Mouse (Mus musculus): ENCODE measurements around the gene Rora. TPM values are rescaled to one million over a fixed set of nuclear protein-coding genes. Genes with fewer than 3 reads are reported as not detected.

The Rora gene
- polyA plus RNA-seq, 1 experiment = 0.06 TPM

DNA sequence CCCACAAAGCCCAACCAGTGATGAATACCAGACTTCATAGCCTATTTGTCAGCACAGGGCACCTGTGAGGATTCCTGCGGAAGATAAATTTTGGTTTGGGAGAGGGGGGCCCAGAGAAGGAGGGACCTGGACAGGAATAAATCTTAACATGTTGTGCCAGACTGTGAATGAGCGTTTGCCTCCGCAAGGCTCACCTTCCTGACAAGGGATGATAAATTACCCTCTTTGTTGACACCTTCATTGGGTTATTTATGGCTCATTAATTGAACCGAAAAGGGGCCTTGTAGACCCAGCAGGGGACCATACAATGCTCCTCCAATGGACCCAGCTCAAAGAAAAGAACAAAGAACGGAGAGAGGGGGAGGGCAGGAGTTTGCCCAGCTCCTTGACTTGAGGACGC lies 294.1 kb downstream of the Rora start:
- H3K4me3 ChIP-seq (ENCODE audit: insufficient read depth, poor library complexity, severe bottlenecking) = no peak overlapping the region
- no peaks in the 10 kb centered on the region for H3K27me3 ChIP-seq (ENCODE audit: control insufficient read depth, insufficient read depth, insufficient read length)
- no peaks in the 10 kb centered on the region for H3K36me3 ChIP-seq (ENCODE audit: control insufficient read depth, insufficient read depth)
- no peak for TF ChIP-seq MYOD1 (IDR thresholded peaks at IDR 0.05; ENCODE audit: control insufficient read depth, insufficient read length, low read depth)
- TF ChIP-seq CEBPB (IDR thresholded peaks at IDR 0.05; ENCODE audit: low read depth) = no peak
- no peak for TF ChIP-seq CTCF (IDR thresholded peaks at IDR 0.05; ENCODE audit: control insufficient read depth, insufficient read depth, insufficient read length)
- TF ChIP-seq MYOG (IDR thresholded peaks at IDR 0.05; ENCODE audit: control insufficient read depth, extremely low read depth, insufficient read length) = no peak
- no peak for TF ChIP-seq FOSL1 (IDR thresholded peaks at IDR 0.05; ENCODE audit: insufficient read depth, low read length, poor library complexity, severe bottlenecking)
- no peak for TF ChIP-seq MAX (IDR thresholded peaks at IDR 0.05)
- TF ChIP-seq USF1 (IDR thresholded peaks at IDR 0.05; ENCODE audit: low read depth) = no peak
- H3K79me3 ChIP-seq (ENCODE audit: low read depth) = no peaks in the 10 kb centered on the region
- H3K79me2 ChIP-seq (ENCODE audit: control insufficient read depth, insufficient read depth) = no peaks in the 10 kb centered on the region
- H3ac ChIP-seq (ENCODE audit: control insufficient read depth, insufficient read length, low read depth) = no peak overlapping the region

DNA sequence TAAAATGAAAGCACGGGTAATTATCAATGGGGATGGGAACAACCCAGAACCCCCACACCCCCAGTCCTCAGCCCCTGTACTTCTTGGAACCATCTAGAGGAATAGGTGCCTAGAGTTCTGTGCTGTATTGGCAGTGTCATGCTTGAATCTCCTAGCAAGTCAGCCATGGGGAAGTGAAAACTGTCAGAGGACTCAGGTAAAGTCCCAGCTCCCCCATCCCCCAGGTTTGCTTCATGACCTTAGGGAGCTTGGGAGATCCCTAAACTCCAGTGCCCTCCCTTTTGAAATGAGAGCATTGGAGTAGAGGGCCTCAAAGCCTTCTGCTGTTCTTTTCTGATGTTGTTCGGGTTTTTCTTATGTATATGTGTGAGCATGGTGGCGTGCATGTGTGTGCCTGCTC lies 294.6 kb downstream of the Rora start:
- Histone ChIP-seq H3K36me3 (ENCODE audit: control insufficient read depth, insufficient read depth) (no peaks in the 10 kb centered on the region), H3K4me3 (ENCODE audit: insufficient read depth, poor library complexity, severe bottlenecking) (no peak overlapping the region), H3K79me2 (ENCODE audit: control insufficient read depth, insufficient read depth) (no peaks in the 10 kb centered on the region), H3K27me3 (ENCODE audit: control insufficient read depth, insufficient read depth, insufficient read length) (no peaks in the 10 kb centered on the region), H3ac (ENCODE audit: control insufficient read depth, insufficient read length, low read depth) (no peak overlapping the region), H3K79me3 (ENCODE audit: low read depth) (no peaks in the 10 kb centered on the region)
- no peak for TF ChIP-seq CEBPB (IDR thresholded peaks at IDR 0.05; ENCODE audit: low read depth)
- TF ChIP-seq FOSL1 (IDR thresholded peaks at IDR 0.05; ENCODE audit: insufficient read depth, low read length, poor library complexity, severe bottlenecking) = no peak
- no peak for TF ChIP-seq MYOD1 (IDR thresholded peaks at IDR 0.05; ENCODE audit: control insufficient read depth, insufficient read length, low read depth)
- no peak for TF ChIP-seq CTCF (IDR thresholded peaks at IDR 0.05; ENCODE audit: control insufficient read depth, insufficient read depth, insufficient read length)
- TF ChIP-seq USF1 (IDR thresholded peaks at IDR 0.05; ENCODE audit: low read depth) = no peak
- TF ChIP-seq MYOG (IDR thresholded peaks at IDR 0.05; ENCODE audit: control insufficient read depth, extremely low read depth, insufficient read length) = no peak

DNA sequence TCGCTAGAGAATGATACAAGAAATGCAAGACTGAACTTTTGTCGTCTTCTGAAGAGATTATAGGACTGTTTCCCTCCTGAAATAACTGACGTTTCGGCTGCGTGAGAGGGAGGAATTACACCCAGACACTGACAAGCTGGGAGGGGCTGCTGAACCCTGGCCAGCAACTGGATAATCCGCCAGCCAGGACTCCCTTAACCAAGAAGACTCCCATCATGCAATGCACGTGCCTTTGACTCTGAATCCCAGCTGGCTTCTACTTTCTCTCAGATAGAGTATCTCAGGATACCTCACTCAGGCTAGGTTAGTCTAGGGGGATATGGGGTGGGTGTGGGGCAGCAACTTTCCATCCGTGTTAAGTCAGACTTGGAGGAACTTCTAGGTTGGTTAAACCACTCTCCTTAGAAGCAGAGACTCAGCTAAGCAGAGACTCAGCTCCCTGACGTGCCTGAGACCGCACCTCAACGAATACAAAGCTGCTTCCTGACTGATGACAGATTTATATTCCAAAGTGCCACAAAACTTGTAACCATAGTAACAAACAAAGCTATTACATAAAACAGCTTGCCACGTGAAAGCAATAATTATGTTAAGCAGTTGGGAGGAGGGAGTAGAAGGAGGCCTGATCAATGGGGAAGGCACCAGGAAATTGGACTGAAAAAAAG lies 302.8 kb downstream of the Rora start:
- Histone ChIP-seq H3K36me3 (ENCODE audit: control insufficient read depth, insufficient read depth) (no peaks in the 10 kb centered on the region), H3K79me3 (ENCODE audit: low read depth) (no peaks in the 10 kb centered on the region)
- TF ChIP-seq MYOG (IDR thresholded peaks at IDR 0.05; ENCODE audit: control insufficient read depth, extremely low read depth, insufficient read length) (no peak), USF1 (IDR thresholded peaks at IDR 0.05; ENCODE audit: low read depth) (no peak), CTCF (IDR thresholded peaks at IDR 0.05; ENCODE audit: control insufficient read depth, insufficient read depth, insufficient read length) (no peak), MAX (IDR thresholded peaks at IDR 0.05) (no peak)

DNA sequence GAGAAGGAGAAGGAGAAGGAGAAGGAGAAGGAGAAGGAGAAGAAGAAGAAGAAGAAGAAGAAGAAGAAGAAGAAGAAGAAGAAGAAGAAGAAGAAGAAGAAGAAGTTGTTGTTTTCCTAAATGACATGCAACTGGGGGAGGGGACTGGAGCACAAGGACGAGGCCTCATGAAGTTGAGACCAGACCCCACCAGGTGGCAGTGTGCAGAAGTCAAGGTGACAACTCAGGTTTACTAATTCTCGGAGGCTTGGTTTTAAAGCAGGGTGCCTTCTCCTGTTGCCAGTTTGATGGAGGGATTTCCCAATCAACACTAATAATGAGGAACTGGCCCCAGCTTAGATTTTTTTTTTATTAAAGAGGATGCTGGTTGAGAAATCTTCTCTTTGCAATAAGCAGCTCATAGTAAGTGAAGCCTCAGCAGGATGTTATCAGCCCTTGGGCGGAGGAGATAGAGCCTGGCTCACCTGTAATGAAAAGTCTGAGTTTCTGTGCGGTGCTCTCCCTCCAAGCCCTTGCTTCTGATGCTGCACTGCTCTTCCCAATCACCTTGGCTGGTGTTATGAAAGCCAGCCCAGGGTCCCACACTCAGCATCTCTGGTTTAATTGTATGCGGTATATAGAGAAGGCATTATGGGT lies 303.5 kb downstream of the Rora start:
- H3ac ChIP-seq (ENCODE audit: control insufficient read depth, insufficient read length, low read depth) = no peak overlapping the region
- no peaks in the 10 kb centered on the region for H3K36me3 ChIP-seq (ENCODE audit: control insufficient read depth, insufficient read depth)
- H3K27me3 ChIP-seq (ENCODE audit: control insufficient read depth, insufficient read depth, insufficient read length) = no peaks in the 10 kb centered on the region
- no peaks in the 10 kb centered on the region for H3K79me3 ChIP-seq (ENCODE audit: low read depth)
- TF ChIP-seq FOSL1 (IDR thresholded peaks at IDR 0.05; ENCODE audit: insufficient read depth, low read length, poor library complexity, severe bottlenecking) = no peak
- no peak for TF ChIP-seq MYOG (IDR thresholded peaks at IDR 0.05; ENCODE audit: control insufficient read depth, extremely low read depth, insufficient read length)
- TF ChIP-seq MYOD1 (IDR thresholded peaks at IDR 0.05; ENCODE audit: control insufficient read depth, insufficient read length, low read depth) = no peak
- no peak for TF ChIP-seq MAX (IDR thresholded peaks at IDR 0.05)
- TF ChIP-seq CTCF (IDR thresholded peaks at IDR 0.05; ENCODE audit: control insufficient read depth, insufficient read depth, insufficient read length) = no peak
- no peak for TF ChIP-seq USF1 (IDR thresholded peaks at IDR 0.05; ENCODE audit: low read depth)
- H3K4me3 ChIP-seq (ENCODE audit: insufficient read depth, poor library complexity, severe bottlenecking) = no peak overlapping the region
- H3K79me2 ChIP-seq (ENCODE audit: control insufficient read depth, insufficient read depth) = no peaks in the 10 kb centered on the region

More for the DNA sequence above, 302.8 kb downstream of the Rora start:
- Histone ChIP-seq H3K4me3 (ENCODE audit: insufficient read depth, poor library complexity, severe bottlenecking) (no peak overlapping the region), H3K27me3 (ENCODE audit: control insufficient read depth, insufficient read depth, insufficient read length) (no peaks in the 10 kb centered on the region), H3ac (ENCODE audit: control insufficient read depth, insufficient read length, low read depth) (no peak overlapping the region), H3K79me2 (ENCODE audit: control insufficient read depth, insufficient read depth) (no peaks in the 10 kb centered on the region)

DNA sequence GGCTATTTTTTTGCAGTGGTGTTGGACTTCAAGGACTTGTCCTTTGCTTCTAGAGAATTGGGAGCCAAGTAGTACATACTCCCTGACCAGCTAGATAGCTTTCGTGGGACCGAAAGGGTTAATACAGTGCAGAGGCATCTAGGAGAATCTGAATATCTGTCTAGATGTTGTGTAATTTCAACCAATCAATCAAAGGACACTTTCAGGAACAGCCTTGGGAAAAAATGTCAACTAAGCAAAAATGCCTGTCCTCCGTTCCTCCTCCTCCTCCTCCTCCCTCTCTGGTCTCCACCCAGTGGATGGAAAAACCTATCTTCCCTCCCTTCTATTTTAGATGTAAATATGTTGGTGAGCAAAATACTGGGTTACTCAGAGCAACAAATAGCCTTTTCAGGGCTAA lies 304.2 kb downstream of the Rora start:
- no peak overlapping the region for H3K4me3 ChIP-seq (ENCODE audit: insufficient read depth, poor library complexity, severe bottlenecking)
- H3K79me3 ChIP-seq (ENCODE audit: low read depth) = no peaks in the 10 kb centered on the region
- TF ChIP-seq CEBPB (IDR thresholded peaks at IDR 0.05; ENCODE audit: low read depth) = no peak
- no peak for TF ChIP-seq MYOG (IDR thresholded peaks at IDR 0.05; ENCODE audit: control insufficient read depth, extremely low read depth, insufficient read length)
- TF ChIP-seq USF1 (IDR thresholded peaks at IDR 0.05; ENCODE audit: low read depth) = no peak
- no peak for TF ChIP-seq CTCF (IDR thresholded peaks at IDR 0.05; ENCODE audit: control insufficient read depth, insufficient read depth, insufficient read length)
- no peak for TF ChIP-seq MAX (IDR thresholded peaks at IDR 0.05)
- TF ChIP-seq FOSL1 (IDR thresholded peaks at IDR 0.05; ENCODE audit: insufficient read depth, low read length, poor library complexity, severe bottlenecking) = no peak
- no peaks in the 10 kb centered on the region for H3K79me2 ChIP-seq (ENCODE audit: control insufficient read depth, insufficient read depth)
- no peaks in the 10 kb centered on the region for H3K27me3 ChIP-seq (ENCODE audit: control insufficient read depth, insufficient read depth, insufficient read length)
- no peaks in the 10 kb centered on the region for H3K36me3 ChIP-seq (ENCODE audit: control insufficient read depth, insufficient read depth)
- H3ac ChIP-seq (ENCODE audit: control insufficient read depth, insufficient read length, low read depth) = no peak overlapping the region
